Mouse (Mus musculus): Measurements from ENCODE around the gene Gm32717. TPM values are rescaled to one million over a fixed set of nuclear protein-coding genes. Genes with fewer than 3 reads are reported as not detected.
"Not testable (repeated sequence)": the region's sequence is repeated elsewhere in the genome, so short reads cannot be mapped to it uniquely, and the experiment has no call there.

Gene Gm32717
- polyA plus RNA-seq (2016; fragmentation: Nextera tagmentation; extraction: Ambion mirVana): 0.10 and 0.29 TPM in 2 replicates

GRCm38 (mm10) chr10:118240680-118241079 lies at the start of gene Gm32717:
Gene Gm32717, minus strand, starts transcription at chr10:118240780.
- H3K27me3 ChIP-seq (replicated peaks): not testable (repeated sequence)
- no CpG with 5 or more reads among the region's 13 CpGs for WGBS

GRCm38 (mm10) chr10:118283016-118283415 lies 42.4 kb upstream of the Gm32717 start:
- H3K27ac ChIP-seq; ATAC-seq (ENCODE audit: low FRiP score, low read depth): not testable (repeated sequence)

More at GRCm38 (mm10) chr10:118240680-118241079, at the start of gene Gm32717:
- not testable (repeated sequence) for H3K4me3 ChIP-seq; H3K27ac ChIP-seq; H3K4me2 ChIP-seq (replicated peaks); H3K4me1 ChIP-seq; H3K9me3 ChIP-seq; H3K9ac ChIP-seq; H3K36me3 ChIP-seq; ATAC-seq (ENCODE audit: low FRiP score, low read depth)

GRCm38 (mm10) chr10:118282565-118282964 lies 42.0 kb upstream of the Gm32717 start:
- not testable (repeated sequence) for H3K4me2 ChIP-seq (replicated peaks); H3K36me3 ChIP-seq; H3K9me3 ChIP-seq; H3K27me3 ChIP-seq (replicated peaks); H3K4me3 ChIP-seq; ATAC-seq (ENCODE audit: low FRiP score, low read depth); H3K4me1 ChIP-seq; H3K27ac ChIP-seq; H3K9ac ChIP-seq
- WGBS: 75% methylated on average over 7 of the region's 7 CpGs

More at GRCm38 (mm10) chr10:118283016-118283415, 42.4 kb upstream of the Gm32717 start:
- H3K36me3 ChIP-seq; H3K9me3 ChIP-seq; H3K4me2 ChIP-seq (replicated peaks); H3K27me3 ChIP-seq (replicated peaks); H3K4me1 ChIP-seq; H3K4me3 ChIP-seq; H3K9ac ChIP-seq: not testable (repeated sequence)
- WGBS: 88% methylated on average over 3 of the region's 5 CpGs

DNA sequence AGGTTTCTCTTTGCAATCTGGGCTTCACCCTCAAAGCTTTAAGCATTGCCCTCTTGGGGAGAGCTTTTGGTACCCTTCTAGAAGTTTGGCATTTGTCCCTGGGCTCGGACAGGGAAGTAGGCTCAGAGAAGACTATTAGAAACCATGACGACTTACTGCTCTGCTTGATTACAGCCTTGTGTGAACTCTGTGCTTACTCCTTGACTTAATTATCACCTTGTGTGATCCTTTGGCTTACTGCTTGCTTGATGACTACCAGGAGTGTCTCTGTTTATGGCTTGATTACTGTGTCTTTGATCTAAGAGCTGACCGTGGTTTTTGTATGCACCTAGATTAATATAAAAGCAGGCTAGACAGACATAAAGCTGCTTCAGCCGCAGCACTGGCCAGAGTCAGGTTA lies 37.5 kb upstream of the Gm32717 start:
- H3K9ac ChIP-seq; ATAC-seq (ENCODE audit: low FRiP score, low read depth); H3K4me3 ChIP-seq; H3K27me3 ChIP-seq (replicated peaks); H3K27ac ChIP-seq; H3K36me3 ChIP-seq; H3K9me3 ChIP-seq; H3K4me2 ChIP-seq (replicated peaks); H3K4me1 ChIP-seq: not testable (repeated sequence)
- WGBS: no CpG with 5 or more reads among the region's 4 CpGs

DNA sequence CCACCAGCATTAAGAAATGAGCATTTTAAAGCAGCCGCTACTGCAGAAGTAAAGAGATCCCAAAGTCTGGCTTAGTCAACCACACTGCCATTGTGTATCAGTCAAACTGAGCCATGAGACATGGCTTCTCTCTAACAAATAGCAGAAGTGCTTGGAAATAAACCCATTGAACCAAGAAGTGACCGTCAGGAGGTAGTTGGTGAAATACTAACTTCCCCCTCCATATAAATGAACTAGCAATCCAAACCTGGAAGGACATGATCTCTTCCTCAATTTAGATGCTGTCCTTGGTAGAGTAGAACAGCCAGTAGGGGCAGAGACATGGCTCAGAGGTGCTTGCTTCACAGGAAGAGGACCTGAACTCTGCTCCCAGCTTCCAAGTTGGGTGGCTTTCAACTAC lies 30.8 kb upstream of the Gm32717 start:
- H3K36me3 ChIP-seq; H3K27me3 ChIP-seq (replicated peaks); H3K4me2 ChIP-seq (replicated peaks); ATAC-seq (ENCODE audit: low FRiP score, low read depth); H3K27ac ChIP-seq; H3K4me1 ChIP-seq; H3K9me3 ChIP-seq; H3K4me3 ChIP-seq; H3K9ac ChIP-seq: not testable (repeated sequence)
- WGBS: 100% methylated on average over 1 of the region's 2 CpGs

DNA sequence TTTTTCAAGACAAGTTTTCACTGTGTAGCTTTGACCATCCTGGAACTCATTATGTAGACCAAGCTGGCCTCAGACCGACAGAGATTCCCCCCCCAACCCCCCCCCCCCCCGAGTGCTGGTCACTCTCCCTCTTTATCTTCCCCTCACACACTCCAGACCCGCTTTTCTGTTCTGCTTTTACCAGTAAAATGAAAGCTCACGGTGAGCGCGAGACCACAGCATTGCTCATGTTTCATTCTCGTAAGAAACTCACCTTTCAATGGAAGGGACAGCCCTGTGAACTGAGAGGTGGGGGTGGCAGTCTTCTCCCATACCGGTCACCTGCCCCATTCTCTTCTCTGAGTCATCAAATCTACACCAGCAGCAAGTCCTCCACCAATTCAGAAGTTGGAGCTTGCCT lies 28.2 kb upstream of the Gm32717 start:
- H3K27ac ChIP-seq; H3K4me3 ChIP-seq; H3K4me1 ChIP-seq; H3K4me2 ChIP-seq (replicated peaks); H3K9ac ChIP-seq; H3K9me3 ChIP-seq; ATAC-seq (ENCODE audit: low FRiP score, low read depth); H3K36me3 ChIP-seq; H3K27me3 ChIP-seq (replicated peaks): not testable (repeated sequence)
- 88% methylated on average over 1 of the region's 8 CpGs for WGBS

GRCm38 (mm10) chr10:118258388-118258787 lies 17.8 kb upstream of the Gm32717 start, which contains the start of gene Gm32802:
Gene Gm32802, plus strand, starts transcription at chr10:118258688.
- H3K4me3 ChIP-seq; H3K4me2 ChIP-seq (replicated peaks); H3K4me1 ChIP-seq; H3K27me3 ChIP-seq (replicated peaks); H3K9me3 ChIP-seq; H3K9ac ChIP-seq; ATAC-seq (ENCODE audit: low FRiP score, low read depth); H3K36me3 ChIP-seq; H3K27ac ChIP-seq: not testable (repeated sequence)
- no CpG with 5 or more reads among the region's 13 CpGs for WGBS

- WGBS: 32% methylated on average over 10 of the region's 10 CpGs
- no peak overlapping the region for H3K27ac ChIP-seq
- ATAC-seq (ENCODE audit: low FRiP score, low read depth): peak; percentile 89
- H3K27me3 ChIP-seq (replicated peaks): no peaks in the 10 kb centered on the region
- H3K9me3 ChIP-seq: no peaks in the 10 kb centered on the region
- peak overlapping the region; percentile 38; the same call in 1 of the 2 replicates for H3K4me2 ChIP-seq (replicated peaks)
- H3K4me1 ChIP-seq: no peaks in the 10 kb centered on the region
- no peaks in the 10 kb centered on the region for H3K36me3 ChIP-seq
- H3K4me3 ChIP-seq: no peak overlapping the region
- H3K9ac ChIP-seq: 0 out of 2 replicates have a peak overlapping the region, but pooled peaks have one; percentile 30
These were observed 10.3 kb upstream of the Gm32717 start for GRCm38 (mm10) chr10:118250852-118251295.

- H3K27me3 ChIP-seq (replicated peaks); H3K36me3 ChIP-seq; H3K4me1 ChIP-seq; ATAC-seq (ENCODE audit: low FRiP score, low read depth); H3K9ac ChIP-seq; H3K9me3 ChIP-seq; H3K27ac ChIP-seq; H3K4me2 ChIP-seq (replicated peaks); H3K4me3 ChIP-seq: not testable (repeated sequence)
- WGBS: 75% methylated on average over 11 of the region's 11 CpGs
These were observed 8.5 kb upstream of the Gm32717 start for GRCm38 (mm10) chr10:118249006-118249595.

- not testable (repeated sequence) for H3K27ac ChIP-seq; H3K9ac ChIP-seq; H3K9me3 ChIP-seq; ATAC-seq (ENCODE audit: low FRiP score, low read depth); H3K27me3 ChIP-seq (replicated peaks); H3K4me2 ChIP-seq (replicated peaks); H3K4me1 ChIP-seq; H3K4me3 ChIP-seq; H3K36me3 ChIP-seq
- WGBS: 100% methylated on average over 2 of the region's 5 CpGs
These were observed 8.0 kb downstream of the Gm32717 start for GRCm38 (mm10) chr10:118232607-118233006.

GRCm38 (mm10) chr10:118227629-118228028 lies 13.0 kb downstream of the Gm32717 start:
- not testable (repeated sequence) for H3K9me3 ChIP-seq; H3K27ac ChIP-seq; H3K27me3 ChIP-seq (replicated peaks); H3K4me3 ChIP-seq; H3K36me3 ChIP-seq; H3K9ac ChIP-seq; ATAC-seq (ENCODE audit: low FRiP score, low read depth); H3K4me2 ChIP-seq (replicated peaks); H3K4me1 ChIP-seq
- WGBS: 100% methylated on average over 1 of the region's 2 CpGs

DNA sequence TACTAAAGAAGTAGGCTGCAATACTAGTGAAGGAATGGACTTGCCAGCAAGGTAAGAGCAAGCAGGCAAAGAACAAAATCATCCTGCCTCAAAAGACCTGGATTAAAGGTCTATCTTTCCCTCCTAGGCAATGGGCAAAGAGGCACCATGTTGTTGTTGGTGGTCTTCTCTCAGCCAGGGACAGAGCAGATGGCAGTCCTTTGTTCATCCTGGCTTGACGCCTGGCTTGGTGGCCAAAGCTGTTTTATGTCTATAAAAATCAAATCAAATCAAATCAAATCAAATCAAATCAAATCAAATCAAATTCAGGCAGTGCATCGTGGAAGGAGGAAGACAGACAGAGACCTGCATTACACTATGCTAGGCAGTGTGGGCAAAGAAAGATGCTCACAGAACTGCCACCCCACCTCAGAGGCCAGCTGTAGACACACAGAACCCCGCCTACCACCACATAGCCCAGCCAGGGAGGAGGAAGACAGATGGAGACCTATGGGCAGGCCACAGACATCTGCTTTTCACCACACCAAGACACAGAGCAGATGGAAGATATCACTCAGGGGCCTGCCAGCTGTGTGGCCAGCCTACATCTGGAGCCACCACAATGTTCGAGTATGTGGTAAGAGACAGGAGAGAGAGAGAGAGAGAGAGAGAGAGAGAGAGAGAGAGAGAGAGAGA lies 24.7 kb downstream of the Gm32717 start:
- H3K4me2 ChIP-seq (replicated peaks); H3K4me1 ChIP-seq; H3K36me3 ChIP-seq; H3K27me3 ChIP-seq (replicated peaks); H3K9me3 ChIP-seq; H3K9ac ChIP-seq; H3K27ac ChIP-seq; ATAC-seq (ENCODE audit: low FRiP score, low read depth); H3K4me3 ChIP-seq: not testable (repeated sequence)
- WGBS: 85% methylated on average over 2 of the region's 4 CpGs

- no peak for ATAC-seq (ENCODE audit: low FRiP score, low read depth)
These were observed 35.9 kb downstream of the Gm32717 start, which contains the start of gene Il22 for GRCm38 (mm10) chr10:118204642-118205041. Gene Il22, plus strand, starts transcription at chr10:118204942.

More at GRCm38 (mm10) chr10:118204642-118205041, 35.9 kb downstream of the Gm32717 start, which contains the start of gene Il22:
- H3K4me1 ChIP-seq: no peaks in the 10 kb centered on the region
- no peaks in the 10 kb centered on the region for H3K27me3 ChIP-seq (replicated peaks)
- H3K27ac ChIP-seq: no peak within 1 kb of the TSS
- H3K4me2 ChIP-seq (replicated peaks): no peak within 1 kb of the TSS
- 92% methylated on average over 4 of the region's 4 CpGs for WGBS
- H3K36me3 ChIP-seq: no peaks in the 10 kb centered on the region
- H3K9me3 ChIP-seq: no peaks in the 10 kb centered on the region
- H3K4me3 ChIP-seq: no peak within 1 kb of the TSS
- no peak within 1 kb of the TSS for H3K9ac ChIP-seq
